Mouse (Mus musculus) urinary bladder, postnatal 4 days (tissue): ENCODE measurements around the gene 1700067P10Rik.

Experiments used
- DNase-seq, 2 experiments: peaks; one replicate each; pipeline ENCODE4 v3.0.0; 2021 to 2022; ENCODE audit warnings: low spot score in 2 of 2

The 1700067P10Rik gene

DNA sequence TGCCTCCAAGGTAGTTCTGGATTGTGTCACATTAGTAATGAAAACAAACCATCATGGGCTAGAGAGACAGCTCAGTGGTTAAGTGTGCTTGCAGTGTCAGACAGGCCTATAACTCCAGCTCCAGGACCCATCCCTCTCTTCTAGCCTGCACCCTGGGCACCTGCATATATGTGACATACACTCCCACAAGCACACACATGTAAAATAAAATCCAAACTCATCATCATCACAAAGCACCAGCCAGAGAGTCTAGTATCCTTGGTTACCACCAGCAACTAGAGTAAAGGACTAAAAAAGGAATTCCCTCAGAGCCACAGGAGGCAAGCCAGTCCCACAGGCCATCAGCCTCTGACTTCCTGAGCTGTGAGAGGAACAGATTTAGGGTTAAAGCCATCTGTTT, at the start of gene 1700067P10Rik:
1700067P10Rik (plus strand) TSS at position 301 of the 400 bp plus-strand sequence.
- no peak for DNase-seq

DNA sequence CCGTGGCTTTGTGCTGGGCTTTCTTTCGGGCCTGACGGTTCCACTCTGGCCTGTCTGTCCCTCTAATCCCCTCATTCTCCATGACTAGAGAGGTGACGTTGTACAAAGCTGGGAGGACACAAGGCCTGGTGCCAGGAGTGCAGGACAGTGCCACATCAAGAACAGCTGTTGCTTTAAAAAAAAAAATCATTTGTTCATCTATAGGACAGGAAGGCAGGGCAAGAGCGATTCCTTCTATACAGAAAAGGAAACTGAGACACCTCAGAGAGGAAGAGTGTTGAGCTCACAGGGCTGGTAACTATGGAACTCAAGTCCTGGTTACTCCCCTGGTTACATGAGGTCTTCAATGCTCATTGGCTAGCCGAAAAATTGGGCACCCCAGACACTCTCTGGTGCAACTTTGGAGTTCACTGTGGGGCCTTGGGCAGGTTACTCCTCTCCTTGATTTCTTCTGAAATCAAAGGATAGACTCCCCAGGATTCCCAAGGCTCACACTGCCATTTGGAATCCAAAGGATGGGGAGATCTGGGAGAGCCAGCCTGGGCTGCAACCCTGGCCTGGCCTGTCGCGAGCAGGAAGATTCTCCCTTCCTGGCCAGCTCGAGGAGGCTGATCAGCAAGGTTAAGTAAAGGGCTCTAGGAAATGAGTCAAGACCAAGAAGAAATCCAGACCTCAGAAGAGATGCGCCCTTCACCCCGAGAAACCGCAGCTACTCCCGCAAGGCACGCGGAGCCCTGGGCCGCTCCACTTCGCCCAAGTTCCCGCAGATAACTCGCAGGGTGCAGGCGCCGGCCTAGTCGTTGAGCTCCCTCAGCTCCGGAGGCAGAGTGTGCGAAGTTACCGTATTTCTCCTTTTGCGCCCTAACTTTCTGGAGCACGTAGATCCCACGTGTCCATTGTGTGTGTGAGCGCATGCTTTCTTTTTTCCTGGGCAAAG, 47.5 kb upstream of the 1700067P10Rik start:
- peak in 1 of 2 experiments; percentile 46 for DNase-seq

DNA sequence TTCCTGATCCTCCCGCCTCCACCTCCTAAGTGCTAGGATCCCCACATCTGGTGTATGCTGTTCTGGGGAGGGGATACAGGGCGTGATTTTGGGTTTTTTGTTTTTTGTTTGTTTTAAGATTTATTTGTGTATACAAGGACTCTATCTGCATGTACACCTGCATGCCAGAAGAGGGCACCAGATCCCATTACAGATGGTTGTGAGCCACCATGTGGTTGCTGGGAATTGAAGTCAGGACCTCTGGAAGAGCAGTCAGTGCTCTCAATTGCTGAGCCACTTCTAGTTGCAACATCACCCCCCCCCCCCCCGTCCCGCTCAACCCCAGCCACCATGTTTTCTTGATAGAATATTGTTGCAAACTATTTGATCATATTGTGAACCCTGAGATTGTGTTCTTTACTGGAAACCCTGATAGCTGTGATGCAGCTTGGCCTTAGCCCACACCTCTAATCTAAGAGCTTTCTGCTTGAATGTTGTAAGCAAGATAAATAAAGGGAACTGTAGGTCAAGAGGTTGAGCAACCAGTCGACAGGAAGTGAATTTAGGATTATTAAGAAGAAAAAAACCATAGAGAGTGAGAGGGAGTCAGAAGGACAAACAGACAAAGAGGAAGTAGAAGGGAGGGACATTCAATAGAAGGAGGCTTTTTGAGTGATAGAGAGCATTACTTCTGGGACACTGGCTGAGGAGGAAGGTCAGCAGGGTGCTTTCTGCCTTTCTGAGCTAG, 45.8 kb upstream of the 1700067P10Rik start:
- DNase-seq: no peak

DNA sequence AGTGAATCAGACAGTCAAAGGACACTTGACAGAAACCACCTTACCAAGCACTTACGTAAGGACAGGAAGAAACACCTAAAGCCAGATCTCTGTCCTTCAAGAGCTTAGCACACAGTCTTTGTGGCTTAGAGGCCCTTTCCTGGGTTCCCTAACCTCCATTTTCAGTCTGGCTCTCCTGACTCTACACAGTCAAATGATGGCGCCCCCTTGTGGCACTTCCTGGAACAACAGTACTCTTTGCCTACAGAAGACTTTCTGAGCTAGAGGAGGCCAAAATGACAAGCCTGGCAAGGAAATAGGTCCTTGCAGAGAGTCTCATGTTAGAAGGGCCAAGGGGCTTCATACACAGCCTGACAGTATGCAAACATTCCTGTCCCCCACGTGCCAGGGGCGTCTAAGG, 43.5 kb upstream of the 1700067P10Rik start:
- DNase-seq: peak; percentile 51 to 87

DNA sequence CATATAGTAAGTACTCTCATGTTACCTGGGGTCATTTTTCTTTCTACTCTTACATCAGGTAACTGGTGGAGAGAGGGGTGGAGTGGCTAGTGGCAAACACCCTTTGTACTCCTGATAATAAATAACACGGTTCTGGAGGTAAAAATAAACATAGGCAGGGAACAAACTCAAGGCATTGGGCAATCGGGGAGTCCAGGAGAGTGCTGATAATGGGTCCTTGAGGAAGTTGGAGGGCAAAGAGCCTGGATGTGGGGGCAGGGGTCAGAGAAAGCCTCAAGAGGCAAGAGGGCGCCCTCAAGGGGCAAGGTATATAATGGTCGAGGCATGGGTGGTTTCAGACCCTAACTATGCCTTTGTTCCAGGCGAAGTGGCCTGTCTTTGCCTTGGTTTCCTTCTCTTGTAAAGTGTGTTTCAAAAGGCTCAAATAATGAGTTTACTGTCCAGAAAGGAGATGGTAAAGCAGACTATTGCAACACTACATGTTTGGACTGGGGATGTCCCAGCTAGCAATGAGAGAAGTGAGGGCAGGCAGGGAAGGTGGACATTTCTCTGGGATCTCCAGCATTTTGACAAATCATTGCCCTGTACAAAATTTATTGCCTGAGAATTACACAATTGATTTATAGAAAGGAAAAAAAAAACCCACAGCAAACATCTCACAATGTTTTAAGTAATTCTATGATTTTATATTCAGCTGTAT, 37.3 kb upstream of the 1700067P10Rik start:
- no peak for DNase-seq

DNA sequence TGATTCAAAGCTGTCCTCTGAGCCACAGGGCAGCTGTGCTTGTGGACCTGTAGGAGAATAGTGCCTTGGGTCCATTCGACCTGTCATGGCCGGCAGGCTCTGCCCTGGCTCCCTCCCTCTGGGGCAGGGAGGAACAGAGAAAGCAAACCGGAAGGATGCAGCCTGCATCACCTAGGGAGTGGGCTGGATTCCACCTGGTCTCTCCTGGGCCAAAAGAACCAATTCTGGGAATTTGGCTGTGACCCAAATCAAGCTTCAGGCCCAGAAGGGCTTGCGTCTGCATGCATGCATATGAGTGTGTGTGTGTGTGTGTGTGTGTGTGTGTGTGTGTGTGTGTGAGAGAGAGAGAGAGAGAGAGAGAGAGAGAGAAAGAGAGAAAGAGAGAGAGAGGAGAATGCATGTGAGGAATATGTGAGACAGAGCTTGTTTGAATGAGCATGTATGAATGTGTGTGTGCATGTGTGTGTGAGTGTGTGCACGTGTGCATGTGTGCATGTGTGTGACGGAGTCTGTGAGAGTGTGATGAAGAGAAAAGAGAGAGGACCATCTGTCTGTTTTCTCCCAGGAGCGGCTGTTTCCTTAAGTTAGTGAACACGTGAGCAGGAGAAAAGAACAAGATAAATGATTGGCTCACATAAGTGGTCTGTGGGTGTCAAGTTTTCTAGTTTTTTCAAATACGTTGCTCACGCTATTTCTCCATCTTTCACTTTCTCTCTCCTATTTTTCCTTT, 36.6 kb upstream of the 1700067P10Rik start:
- DNase-seq: no peak

DNA sequence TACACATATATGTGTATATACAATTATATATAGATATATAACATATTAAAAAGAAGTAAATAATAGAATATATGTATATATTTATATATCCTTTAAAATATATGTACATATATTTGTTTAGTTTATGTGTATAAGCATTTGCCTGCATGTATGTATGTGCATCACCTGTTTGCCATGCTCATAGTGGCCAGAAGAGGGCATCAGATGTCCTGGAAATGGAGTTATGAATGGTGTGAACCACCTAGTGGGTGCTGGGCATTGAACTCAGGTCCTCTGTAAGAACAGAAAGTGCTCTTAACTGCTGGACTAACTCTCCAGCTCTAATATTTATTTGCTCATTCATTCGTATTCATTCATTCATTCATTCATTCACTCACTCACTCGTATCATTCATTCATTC, 35.5 kb upstream of the 1700067P10Rik start:
- DNase-seq: no peak

DNA sequence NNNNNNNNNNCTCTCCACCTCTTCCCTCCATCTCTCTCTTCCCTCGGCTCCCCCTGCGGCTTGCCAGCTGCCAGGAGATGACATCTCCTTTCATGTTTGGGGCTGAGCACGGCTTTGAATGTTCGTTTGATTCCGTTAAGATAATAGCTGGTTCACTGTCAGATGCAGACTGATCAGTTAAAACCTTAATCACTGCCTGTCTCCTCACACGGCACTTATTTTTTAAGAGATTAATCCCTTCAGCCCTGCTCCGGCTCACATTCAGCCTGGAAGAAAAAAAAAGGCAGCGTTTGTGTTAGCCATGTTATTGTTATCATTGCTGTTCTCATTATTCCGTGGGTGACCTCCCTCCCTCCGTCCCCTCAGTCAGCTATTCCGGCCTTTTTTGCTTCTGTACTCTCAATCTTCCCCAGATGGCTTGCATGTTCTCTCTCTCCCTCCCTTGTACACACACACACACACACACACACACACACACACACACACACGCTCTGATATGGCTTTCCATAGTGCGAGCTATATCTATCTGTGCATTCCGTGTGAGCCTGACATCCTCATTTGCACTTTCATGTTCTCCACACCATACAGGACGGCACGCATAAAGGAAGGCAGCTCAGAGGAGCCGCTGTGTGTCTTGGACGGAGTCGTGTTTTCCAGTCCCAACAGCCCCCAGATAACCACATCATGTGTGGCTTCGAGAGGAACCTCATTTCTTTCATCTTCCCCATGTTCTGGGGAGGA, 33.9 kb upstream of the 1700067P10Rik start:
- no peak for DNase-seq

DNA sequence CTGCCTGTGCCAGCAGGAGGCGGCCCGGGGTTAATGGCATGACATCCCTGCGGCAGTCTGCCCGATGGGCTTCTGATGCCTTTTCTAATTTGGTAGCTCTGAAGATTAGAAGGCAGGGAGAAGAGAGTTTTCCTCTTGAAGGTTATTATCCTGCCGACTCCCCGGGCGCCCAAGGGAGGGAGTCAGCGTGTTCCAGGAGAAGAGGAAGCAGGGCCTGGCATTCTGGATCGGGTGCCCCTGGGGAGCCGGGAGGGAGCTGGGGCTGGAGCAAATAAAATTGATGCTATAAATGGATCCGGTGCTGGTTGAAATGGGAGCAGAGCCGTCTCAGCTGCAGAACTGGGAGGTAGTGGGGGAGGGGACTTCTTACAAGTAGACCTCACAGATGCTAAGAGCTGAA, 31.7 kb upstream of the 1700067P10Rik start:
- no peak for DNase-seq

DNA sequence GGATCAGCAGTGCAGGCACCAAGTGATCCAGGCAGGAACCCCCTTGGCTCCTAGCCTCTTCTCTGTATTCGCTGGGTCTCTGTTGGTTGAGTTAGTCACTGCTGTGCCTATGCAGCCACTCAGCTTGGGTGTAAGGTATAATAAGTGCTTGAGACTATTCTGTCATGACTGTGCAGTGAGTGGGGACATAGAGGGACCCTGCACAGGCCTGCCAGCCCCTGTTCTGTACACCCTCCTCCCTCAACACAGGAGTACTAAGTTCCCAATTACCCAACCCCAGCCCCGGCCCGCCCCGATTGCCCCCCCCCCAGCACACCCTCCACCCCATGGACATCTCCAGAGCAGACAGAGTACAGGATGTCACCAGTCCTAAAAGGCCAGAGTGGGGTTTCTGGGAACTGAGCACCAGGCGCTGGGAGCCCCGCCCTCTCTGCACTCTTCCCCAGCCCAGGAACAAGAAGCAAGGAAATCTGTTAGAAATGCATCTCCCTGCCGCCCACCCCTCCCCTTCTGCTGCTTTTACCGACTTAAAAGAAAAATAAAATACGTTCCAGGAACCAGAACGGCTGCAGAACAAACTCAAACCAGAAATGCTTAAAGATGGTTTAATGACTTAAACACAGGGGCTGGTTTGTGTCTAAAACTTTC, 24.8 kb upstream of the 1700067P10Rik start:
- no peak for DNase-seq

DNA sequence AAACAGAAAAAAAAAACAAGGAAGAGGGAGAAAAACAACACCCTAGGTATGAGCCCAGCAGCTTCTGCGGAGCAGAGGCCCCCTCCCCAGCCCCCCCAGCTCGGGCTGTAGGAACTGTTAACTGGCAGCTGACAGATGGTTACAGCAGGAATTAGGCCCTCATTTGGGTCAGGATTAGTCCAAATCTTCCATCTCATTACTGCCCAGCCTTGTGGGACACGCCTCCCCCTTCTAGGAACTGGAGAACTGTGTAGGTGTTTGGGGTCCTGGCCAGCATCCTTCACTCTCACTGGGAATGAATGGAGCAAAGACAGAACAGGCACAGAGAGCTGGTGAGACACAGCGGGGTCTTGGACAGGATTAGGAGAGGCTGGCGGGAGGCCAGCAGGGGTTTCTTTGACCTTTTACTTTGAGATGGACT, 24.0 kb upstream of the 1700067P10Rik start:
- no peak for DNase-seq

DNA sequence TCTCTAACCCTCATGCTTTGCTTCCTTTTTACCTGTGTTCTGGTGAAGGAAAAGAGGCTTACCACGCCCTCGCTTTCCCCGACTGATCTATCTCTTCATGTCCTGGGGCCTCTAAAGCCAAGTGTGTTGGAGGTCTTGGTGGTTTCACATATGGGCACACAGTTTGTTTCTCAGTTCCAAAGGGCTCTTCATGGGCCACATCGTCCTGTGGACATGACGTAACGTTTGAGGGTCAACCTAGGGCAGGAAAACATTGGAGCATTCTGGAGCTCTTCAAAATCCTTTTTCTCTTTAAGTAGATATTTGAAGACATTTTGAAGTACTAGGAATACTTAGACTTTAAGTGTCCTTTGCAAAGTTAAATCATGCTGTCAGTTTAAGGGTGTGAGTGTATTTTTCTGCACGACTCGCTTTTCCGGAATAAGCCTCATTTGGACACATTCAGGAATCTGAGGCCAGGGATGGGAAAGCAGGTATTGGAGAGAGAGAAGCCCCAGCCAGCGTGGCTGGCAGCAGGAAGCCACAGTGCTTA, 22.0 kb upstream of the 1700067P10Rik start:
- DNase-seq: no peak

DNA sequence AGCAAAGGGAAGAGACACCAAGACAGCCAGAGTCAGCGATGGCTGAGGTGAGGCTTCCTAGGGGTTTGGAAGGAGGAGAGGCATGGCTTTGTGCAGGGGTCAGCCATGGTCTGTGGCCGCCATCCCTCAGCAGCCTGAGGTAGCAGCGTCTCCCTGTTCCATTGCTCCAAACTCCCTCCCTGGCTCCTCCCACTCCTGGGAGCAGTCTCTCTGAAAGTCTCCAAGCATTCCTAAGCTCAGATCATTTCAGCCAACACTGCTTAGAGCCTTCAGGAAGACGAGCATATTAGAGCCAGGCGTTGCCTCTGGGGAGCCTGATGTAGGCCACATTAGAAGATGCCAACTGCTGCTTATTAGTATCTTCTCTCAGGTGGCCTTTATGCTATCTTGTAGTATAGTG, 21.4 kb upstream of the 1700067P10Rik start:
- DNase-seq: no peak

DNA sequence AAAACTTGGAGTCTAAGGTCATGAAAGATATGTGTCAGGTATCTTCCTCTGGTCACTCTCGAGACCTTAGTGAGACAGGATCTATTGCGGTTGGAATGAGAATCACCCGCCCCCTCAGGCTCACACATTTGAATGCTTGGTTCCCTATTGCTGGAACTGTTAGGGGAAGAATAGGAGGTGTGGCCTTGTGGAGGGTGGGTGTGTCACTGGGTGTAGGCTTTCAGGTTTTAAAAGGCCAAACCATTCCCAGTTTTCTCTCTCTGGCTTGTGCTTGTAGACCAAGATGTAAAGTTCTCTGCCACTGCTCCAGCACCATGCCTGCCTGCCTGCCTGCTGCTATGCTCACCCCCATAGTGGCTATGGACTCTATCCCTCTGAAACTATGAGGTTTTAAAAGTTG, 8.5 kb upstream of the 1700067P10Rik start:
- DNase-seq: no peak

DNA sequence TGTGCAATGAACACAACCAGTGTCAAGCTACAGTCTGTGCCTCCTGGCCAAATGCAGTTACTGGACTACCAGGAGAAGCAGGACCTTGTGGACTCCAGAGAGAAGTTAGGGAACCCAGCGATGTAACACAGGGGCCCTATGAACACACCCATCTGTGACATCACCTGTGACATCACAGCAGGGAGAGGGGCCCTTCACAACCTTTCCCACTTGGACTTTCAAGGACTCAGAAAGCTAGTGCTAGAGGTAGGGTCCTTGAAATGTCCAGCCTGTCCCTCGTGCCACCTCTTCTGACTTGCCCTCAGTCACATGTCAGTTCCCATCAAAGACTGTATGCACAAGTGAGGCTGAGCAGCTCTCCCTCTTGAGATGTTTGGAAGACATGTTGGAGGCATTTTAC, 327 bp downstream of the 1700067P10Rik start:
- DNase-seq: no peak

DNA sequence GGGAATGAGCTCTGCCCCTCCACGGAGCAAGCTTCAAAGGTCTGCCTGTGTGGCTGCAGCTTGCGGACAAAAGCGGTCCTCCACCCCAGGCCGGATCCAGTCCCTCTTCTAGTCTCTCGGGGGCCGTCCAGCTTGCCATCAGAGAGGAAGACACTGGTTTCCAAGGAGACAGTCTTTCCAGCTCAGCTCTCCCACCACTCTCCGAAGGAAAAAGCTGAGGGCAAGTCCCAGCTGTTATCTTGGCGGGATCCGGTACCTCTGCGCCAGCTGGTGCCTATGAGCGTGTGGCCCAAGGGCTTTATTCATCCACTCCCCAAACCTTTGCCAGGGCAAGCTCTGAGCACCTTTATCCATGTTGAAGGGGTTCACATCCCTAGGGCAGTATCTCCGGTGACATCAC, 1.2 kb downstream of the 1700067P10Rik start:
- no peak for DNase-seq

DNA sequence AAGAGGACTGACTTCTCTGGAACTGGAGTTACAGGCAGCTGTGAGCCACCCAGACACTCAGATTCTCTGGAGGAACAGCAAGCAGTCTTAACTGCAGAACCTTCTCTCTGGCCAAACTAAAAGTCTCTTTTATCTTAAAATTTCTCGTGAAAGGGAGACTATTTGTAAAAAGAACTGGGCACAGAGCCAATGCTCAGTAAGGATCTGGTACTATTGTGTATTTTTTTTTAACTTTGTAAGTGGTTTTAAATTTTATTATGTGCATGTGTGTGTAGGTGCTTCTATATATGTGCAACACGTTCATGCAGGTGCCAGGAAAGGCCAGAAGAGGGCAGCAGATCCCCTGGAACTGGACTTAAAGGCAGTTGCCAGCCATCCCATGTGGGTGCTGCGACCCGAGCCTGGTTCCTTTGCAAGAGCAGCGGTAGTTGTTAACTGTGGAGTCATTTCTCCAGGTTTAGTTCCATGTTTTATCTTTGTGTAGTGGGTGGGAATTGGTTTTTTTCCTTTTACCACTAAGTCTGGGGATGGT, 4.2 kb downstream of the 1700067P10Rik start:
- no peak for DNase-seq

DNA sequence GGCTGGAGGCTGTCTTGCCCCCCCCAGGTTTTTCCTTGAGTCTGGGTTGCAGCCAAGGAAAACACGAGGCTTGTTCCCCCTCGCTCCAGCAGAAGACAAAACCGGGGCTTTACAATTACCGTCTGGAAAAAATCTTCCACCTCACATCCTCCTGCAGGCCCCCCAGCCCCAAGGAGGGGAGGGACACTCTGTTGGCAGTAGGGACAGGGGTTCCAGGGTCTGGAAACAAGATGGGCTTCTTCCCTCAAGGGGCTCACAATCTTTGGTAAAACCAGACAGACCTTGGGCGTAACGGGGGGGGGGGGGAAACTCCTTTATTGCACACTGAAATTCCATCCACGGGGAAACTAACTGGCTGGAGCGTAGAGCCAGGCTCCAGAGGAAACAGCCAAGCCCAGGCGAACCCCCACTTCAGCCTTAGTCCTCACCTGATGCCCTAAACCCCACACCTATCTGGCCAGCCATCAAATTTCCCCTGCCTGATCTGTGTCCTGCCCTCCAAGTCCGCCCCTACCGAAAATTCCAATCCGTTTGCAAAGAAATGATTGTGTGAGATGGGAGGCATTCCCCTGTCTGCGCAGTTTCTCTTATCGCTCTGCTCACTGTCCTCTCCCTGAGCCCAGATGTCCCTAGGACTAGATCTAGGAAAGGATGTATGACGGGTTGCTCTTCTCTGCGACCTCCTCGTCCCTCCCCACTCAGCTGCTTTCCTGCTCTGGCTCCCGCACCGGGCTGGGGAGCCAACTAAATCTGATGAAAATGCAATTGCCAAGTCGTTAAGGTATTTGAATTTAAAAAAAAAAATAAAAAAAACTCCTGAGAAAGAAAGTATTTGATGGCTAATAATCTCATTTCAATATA, 5.9 kb downstream of the 1700067P10Rik start:
- DNase-seq: no peak

DNA sequence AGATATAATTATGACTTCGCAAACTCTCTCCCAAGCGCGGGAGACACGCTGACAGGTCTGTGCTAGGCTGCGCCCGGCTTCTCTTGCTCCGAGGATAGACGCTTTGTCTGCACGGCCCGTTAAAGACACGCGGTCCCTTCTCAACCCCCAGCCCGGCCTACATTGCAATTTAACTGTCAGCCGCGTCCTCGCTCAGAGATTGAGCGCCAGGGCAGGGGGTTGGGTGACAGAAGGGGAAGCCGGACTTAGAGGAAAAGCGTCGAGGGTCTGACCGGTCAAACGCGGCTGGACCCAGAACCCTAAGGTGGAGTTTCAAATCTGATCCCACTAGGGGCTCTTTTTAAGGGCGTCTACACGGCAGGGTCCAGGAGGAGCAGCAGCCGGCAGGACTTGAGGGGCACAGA, 6.6 kb downstream of the 1700067P10Rik start:
- DNase-seq: no peak
